Mouse (Mus musculus): ENCODE measurements around the gene Arhgap23.

Arhgap23 gene

DNA sequence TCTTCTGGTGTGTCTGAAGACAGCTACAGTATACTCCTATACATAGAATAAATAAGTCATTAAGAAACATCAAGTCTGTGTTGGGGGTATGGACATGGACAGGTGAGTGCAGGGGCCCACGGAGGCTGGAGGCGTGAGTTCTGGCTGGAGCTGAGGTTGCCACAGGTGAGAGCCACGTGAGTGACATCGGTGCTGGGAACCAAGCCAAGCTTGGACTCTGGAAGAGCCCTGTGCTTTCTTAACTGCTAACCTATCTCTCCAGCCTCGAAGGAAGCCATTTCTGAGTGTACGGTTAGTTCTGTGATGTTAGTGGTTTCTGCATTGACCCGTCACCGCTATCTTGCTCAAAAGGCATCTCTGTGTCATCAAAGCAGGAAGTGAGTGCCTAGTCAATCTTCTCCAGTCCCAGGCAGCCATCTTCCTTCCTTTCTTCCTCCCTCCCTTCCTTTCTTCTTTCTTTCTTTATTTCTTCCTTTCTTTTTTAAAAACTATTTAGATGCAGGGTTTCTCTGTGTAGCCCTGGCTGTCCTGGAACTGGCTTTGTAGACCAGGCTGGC, 17.7 kb downstream of the Arhgap23 start:
- intact Hi-C loops (cut with DNase I) = loop anchor here (1.0 kb wide), 1 partner anchor 36 kb away; no protein-coding TSS in a partner anchor

GRCm38 (mm10) chr11:97434121-97434520, 18.8 kb downstream of the Arhgap23 start:
- intact Hi-C loops (cut with DNase I) = loop anchor here (2.0 kb wide), 1 partner anchor 17 kb away; no protein-coding TSS in a partner anchor

GRCm38 (mm10) chr11:97434704-97435454, 19.5 kb downstream of the Arhgap23 start:
- intact Hi-C loops (cut with DNase I) = loop anchor here (2.0 kb wide), 1 partner anchor 16 kb away; no protein-coding TSS in a partner anchor

- intact Hi-C loops (cut with DNase I) = loop anchor here (2.0 kb wide), 1 partner anchor 15 kb away; no protein-coding TSS in a partner anchor
Observed at GRCm38 (mm10) chr11:97435808-97436491, 20.6 kb downstream of the Arhgap23 start.

DNA sequence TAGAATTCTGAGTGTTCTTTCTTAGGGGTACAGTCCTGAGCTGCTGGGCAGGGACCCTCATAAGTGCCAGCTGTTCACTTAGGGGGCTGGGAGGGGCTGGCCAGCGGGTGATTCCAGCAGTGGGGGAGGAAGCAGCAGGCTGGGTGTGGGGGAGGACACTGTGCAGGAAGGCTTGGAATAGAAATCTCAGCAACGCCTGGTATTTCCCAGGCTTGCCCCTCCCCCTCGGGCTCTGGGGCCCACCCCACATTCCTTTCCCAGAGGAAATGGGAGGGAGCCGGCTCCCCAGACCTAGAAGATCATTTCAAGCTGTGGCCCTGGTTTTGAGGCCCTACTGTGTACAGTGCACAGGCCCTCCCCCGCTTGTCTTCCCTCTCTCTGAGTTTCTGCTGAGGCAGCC, 22.4 kb downstream of the Arhgap23 start:
- intact Hi-C loops (cut with DNase I) = no loop called here

DNA sequence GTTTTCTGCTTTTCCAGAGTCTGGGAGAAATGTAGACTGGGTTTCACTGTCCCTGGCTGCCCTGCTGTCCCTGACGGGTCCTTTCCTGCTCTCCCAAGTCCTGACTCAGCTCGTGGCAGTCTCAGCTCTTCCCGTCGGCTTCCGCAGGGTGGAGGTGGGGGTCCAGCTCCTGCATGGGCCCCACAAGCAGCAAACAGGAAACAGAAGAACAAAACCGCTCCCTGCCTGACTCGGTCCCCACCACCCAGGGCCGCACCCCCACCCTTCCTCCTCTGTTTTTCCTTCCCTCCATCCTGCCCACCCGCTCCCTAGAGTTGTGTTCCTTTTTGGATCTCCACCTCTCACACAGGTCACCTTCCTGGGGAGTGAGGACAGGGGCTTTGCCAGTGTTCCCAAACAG, 23.5 kb downstream of the Arhgap23 start:
- intact Hi-C loops (cut with DNase I) = no loop called here

DNA sequence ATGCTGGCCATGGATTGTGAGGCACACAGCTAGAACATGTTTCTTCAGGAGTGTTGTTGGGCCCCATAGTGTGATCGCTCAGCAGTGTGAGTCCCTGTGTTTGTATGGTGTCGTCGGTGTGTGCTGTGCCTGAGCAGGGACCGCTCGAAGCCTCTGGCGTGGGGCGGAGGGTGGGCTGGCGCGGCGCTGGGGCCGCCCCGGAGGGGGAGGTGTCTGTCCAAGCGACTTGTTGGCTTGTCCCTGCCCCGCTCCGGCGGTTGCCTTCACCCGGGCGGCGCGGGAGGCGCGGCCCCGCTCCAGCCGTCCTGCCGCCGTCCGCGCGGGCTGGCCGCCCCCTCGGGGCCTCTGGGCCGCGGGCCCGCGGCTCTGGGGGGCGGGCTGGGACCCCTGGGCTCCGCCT, 24.6 kb downstream of the Arhgap23 start:
- intact Hi-C loops (cut with DNase I) = no loop called here

DNA sequence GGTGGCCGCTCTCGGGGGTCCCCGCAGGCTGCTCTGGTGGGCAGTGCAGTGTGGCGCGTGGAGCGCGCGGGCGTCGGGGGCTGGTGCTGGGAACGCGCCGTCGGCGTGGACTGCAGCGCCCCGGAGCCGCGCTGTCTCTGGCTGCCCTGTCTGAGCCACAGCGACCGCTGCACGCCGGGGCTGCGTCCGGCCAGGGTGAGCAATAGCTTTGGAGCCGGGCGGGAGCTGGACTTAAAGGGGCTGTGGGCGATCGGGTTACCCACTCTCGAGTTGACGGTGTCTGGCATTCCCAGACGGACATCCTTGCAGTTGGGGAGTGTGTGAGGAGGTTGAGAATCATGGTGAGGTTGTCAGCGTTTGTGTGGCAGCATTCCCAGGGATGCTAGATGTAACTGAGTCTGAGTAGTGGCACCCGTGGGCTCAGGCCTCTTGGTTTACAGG, 25.1 kb downstream of the Arhgap23 start:
- intact Hi-C loops (cut with DNase I) = no loop called here

DNA sequence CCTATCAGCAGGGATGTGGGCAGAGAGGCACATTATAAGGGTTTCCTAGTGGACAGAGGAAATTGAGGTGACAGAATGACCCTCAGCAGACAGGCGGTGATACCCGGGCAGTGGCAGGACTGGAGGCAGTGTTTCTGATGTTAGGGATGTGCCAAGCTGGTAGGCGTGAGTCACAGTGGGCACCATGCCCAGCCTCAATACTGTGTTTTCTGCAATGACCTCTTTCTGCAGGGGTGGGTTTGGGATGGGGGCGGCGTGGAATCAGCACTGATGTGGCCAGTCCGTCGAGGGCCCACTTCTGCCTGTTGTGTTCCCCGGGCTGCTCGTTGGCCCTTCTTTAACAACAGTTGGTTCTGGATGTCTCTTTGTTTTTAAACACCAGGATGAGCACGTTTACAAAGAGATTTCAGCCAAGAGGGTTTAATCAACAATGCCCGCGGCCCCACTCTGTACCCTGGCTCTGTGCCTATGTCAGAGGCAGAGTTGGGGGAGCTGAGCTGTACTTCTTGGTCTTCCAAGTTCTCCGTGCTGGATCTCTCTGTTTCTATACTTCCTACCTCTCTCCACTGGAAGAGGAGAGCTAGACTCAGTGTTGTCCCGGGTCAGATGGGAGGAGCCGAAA, 25.8 kb downstream of the Arhgap23 start:
- intact Hi-C loops (cut with DNase I) = no loop called here

- intact Hi-C loops (cut with DNase I) = no loop called here
Observed at GRCm38 (mm10) chr11:97441658-97442125, 26.4 kb downstream of the Arhgap23 start.

DNA sequence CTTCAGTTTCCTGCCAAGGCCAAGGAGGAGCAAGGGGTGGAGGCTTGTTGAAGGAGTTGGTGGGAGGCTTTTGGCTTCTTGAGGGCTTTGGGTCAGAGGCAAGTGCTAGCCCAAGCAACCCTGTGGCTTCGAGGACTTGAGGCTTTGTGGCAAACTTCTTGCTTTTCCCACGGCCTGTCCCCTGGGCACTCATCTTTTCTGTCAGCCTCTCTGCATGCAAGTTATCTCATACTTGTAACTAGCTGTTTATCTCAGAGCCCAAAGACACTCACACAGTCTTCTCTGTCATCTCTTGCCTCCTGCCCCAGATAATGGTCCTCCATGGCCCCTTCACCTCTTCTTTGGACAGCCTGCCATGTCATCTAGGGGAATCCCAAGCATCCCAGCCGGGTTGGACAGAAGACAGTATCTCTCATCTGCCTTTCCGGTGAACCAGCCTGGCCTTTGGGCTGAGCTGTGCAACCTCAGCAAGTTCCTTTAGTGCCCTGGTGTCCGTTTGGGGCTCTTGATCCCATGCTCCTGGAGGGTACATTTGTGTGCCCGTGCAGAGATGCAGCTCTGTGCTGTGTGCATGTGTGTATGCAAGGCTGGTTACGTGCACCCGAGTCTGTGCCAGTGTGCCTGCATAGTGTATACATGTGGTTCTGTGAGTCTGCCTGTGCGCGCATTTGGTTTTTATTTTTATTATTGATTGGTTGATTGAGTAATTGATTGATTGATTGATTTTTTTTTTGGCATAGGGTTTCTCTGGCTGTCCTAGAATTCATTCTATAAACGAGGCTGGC, 27.8 kb downstream of the Arhgap23 start:
- intact Hi-C loops (cut with DNase I) = no loop called here

GRCm38 (mm10) chr11:97445596-97445995, 30.3 kb downstream of the Arhgap23 start:
- intact Hi-C loops (cut with DNase I) = no loop called here

DNA sequence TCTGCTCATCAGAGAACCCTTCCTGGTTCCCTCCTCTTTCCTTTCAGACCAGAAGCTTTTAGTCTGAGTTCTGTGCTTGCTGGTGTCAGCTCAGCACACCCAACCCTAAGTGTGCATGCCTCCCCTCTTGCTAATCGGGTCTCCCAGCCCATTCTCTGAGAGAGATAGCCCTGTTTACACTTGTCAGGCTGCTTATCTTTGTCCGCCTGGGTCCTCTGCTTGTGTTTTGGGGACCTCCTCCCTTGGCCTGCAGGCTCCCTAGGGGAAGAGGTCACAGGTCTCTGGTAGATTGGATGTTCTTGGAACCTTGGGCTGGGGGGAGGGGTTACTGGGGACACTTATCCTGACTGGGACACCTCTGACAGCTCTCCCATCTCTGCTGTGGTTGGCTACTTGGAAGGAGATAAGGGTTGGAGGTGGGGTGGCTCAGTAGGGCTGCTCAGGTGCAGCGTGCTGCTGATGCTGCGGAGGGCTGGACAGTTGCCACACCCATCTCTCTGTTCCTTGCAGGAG, 30.7 kb downstream of the Arhgap23 start:
- intact Hi-C loops (cut with DNase I) = no loop called here

DNA sequence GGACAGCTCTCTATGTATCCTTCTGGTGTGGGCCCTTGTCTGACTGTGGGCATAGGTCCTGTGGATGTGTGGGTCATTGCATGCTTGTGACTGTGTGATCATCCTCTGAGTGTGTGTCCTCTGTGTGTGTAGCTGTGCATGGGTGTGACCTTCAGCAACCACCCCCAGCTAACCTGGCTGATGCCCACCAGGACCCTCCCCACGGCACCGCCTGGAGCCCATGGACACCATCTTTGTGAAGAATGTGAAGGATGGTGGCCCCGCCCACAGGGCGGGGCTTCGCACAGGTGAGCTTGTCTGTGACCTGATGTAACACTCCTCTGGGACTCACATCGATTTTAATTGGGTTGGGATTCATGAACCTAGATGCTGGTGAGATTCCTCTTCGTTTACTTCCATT, 32.6 kb downstream of the Arhgap23 start:
- intact Hi-C loops (cut with DNase I) = no loop called here

GRCm38 (mm10) chr11:97448611-97449394, 33.5 kb downstream of the Arhgap23 start:
- intact Hi-C loops (cut with DNase I) = no loop called here

DNA sequence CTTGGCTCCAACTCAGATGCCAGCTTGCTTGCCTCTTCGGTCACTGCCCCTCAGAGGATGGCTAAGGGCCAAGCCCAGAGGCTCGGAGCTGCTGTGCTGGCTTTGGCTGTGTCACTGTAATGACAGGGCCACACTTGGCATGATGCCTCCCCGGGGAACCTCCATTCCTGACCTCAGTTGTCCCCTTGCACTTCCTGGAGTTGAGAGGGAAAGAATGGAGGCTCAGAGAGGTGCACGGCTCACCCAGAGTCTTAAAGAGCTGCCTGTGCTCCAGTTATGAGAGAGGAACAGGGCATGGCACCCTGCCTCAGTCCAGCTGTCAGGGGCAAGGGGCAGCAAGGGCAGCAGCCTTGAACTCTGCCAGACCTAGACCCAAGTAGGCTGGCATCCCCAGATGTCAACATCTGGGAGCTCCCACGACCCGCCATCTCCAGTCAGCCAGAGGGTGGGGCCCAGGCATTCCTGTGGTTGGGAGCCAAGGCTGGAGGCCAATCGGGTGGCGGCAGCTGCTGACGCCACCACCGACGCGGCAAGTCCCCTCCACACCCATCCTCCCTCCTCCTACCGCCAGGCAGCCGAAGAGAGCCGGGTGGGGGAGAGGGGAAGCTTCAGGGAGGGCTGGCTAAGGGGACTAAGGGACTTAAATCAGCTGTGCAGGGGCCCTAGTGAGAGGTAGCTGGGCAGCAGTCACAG, 34.4 kb downstream of the Arhgap23 start:
- intact Hi-C loops (cut with DNase I) = loop anchor here (2.0 kb wide), 1 partner anchor 15 kb away; no protein-coding TSS in a partner anchor

GRCm38 (mm10) chr11:97450305-97450922, 35.1 kb downstream of the Arhgap23 start:
- intact Hi-C loops (cut with DNase I) = loop anchor here (2.0 kb wide), 1 partner anchor 16 kb away; no protein-coding TSS in a partner anchor

- intact Hi-C loops (cut with DNase I) = loop anchor here (2.0 kb wide), 1 partner anchor 17 kb away; no protein-coding TSS in a partner anchor
Observed at GRCm38 (mm10) chr11:97451625-97452024, 36.3 kb downstream of the Arhgap23 start.
